Mouse (Mus musculus): ENCODE results near the gene Rwdd3.

GRCm38 (mm10) chr3:121189199-121189598, 17.7 kb upstream of the Rwdd3 start:
- TF ChIP-seq POLR2A (IDR thresholded peaks at IDR 0.05; ENCODE audit: extremely low read depth, insufficient read depth, low read length) (no peak), CTCF (IDR thresholded peaks at IDR 0.05; ENCODE audit: low read depth, low read length) (no peak)

Measured in liver, adult 2 months (tissue).